Mouse (Mus musculus): Measurements from ENCODE around the gene Tmem136. TPM values are rescaled to one million over a fixed set of nuclear protein-coding genes. Genes with fewer than 3 reads are reported as not detected.

Tmem136 gene
- total and polyA plus RNA-seq, 3 experiments, result 0.17 to 3.8 (median 0.34) TPM

DNA sequence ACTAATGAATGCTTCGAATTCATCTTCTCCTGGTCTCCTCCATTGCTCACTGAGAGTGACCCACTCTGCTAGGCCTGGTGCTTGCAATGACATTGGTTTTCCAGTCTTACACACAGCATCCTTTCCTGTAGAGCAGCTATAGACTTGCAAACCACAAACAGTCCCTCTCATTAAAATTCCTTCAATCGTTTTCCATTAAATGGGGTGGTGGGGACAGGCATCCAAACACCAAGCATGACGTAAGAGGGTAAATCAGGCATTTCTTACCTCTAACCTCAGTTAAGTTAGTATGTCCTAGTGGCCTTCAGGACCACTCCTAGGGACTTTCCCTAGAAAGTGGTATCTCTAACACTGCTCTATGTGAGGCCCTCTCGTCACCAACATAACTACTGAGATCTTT is 51.1 kb downstream of the Tmem136 start:
- H3K36me3 ChIP-seq (replicated peaks in 1 of 2; ENCODE audit: control insufficient read depth in 1 of 2, insufficient read depth in 1 of 2, low read length in 1 of 2), result no peaks in the 10 kb centered on the region
- H3K4me2 ChIP-seq (ENCODE audit: insufficient read depth, low read depth, poor library complexity, severe bottlenecking), result no peak overlapping the region
- no peak for DNase-seq (ENCODE audit: extremely low read depth)
- H3K27me3 ChIP-seq (replicated peaks), result no peaks in the 10 kb centered on the region
- H3K4me3 ChIP-seq (replicated peaks in 1 of 3; ENCODE audit: low read depth in 2 of 3, low read length in 2 of 3, poor library complexity in 1 of 3), result no peak overlapping the region
- no peaks in the 10 kb centered on the region for H3K9me3 ChIP-seq (replicated peaks; ENCODE audit: low read length)
- peaks cover 2% of the 10 kb centered on the region for H3K79me2 ChIP-seq (replicated peaks; ENCODE audit: control insufficient read depth, extremely low read depth, insufficient read depth, poor library complexity, severe bottlenecking)
- in situ Hi-C loops (cut with MboI; ENCODE audit: low pct_ligation_motif_present, low pct_unique_long_range_greater_than_20kb, low sequenced_read_pairs) (no loop called here), dilution Hi-C loops (cut with MboI; ENCODE audit: extremely low pct_ligation_motif_present, extremely low pct_unique_long_range_greater_than_20kb, low sequenced_read_pairs) (no loop called here)
- H3K9ac ChIP-seq (ENCODE audit: insufficient read depth, low read depth), result no peak overlapping the region
- TF ChIP-seq UBTF (IDR thresholded peaks at IDR 0.05; ENCODE audit: low read depth, low read length), result no peak
- TF ChIP-seq ZC3H11A (IDR thresholded peaks at IDR 0.05; ENCODE audit: low read depth, low read length), result no peak
- TF ChIP-seq ETS1 (conservative IDR thresholded peaks at IDR 0.05; ENCODE audit: low read depth, low read length), result no peak
- no peak for TF ChIP-seq BHLHE40 (IDR thresholded peaks at IDR 0.05; ENCODE audit: low read depth, low read length)
- TF ChIP-seq POLR2AphosphoS2 (IDR thresholded peaks at IDR 0.05; ENCODE audit: low read depth, low read length), result no peak
- TF ChIP-seq ZKSCAN1 (IDR thresholded peaks at IDR 0.05; ENCODE audit: borderline replicate concordance, low read depth, low read length), result no peak
- no peak for TF ChIP-seq CHD1 (IDR thresholded peaks at IDR 0.05; ENCODE audit: low read depth, low read length)
- no peak overlapping the region for H3K27ac ChIP-seq (ENCODE audit: insufficient read depth, low read depth)
- peaks cover 3 to 11% of the 10 kb centered on the region in 2 experiments; a peak in 2 of 4 replicates for H3K4me1 ChIP-seq (ENCODE audit: control insufficient read depth in 1 of 2, insufficient read depth in 2 of 2)

DNA sequence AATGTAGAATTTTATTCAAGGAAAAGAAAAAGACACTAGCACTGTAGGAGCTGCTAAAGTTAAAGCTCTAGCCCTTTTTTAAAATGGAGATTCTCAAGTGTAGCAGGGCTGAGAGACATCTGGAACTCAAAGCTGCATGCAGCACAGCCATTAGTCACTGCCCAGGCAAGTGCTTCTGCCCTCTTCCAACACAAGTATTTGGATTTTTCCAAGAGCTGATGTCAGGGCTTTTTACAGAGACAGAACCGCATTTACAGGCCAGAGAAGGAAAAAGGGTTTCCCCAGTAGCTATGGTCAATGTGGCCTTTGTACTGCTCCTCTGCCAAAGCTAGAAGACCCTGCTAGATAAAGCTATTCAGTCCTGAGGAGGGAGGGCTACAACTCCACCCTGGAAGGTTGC is 54.8 kb downstream of the Tmem136 start:
- peaks cover 3 to 4% of the 10 kb centered on the region in 2 experiments; a peak in 2 of 4 replicates for H3K4me1 ChIP-seq (ENCODE audit: control insufficient read depth in 1 of 2, insufficient read depth in 2 of 2)
- H3K4me2 ChIP-seq (ENCODE audit: insufficient read depth, low read depth, poor library complexity, severe bottlenecking), result no peak overlapping the region
- no peaks in the 10 kb centered on the region for H3K36me3 ChIP-seq (replicated peaks in 1 of 2; ENCODE audit: control insufficient read depth in 1 of 2, insufficient read depth in 1 of 2, low read length in 1 of 2)
- TF ChIP-seq MEF2A (IDR thresholded peaks at IDR 0.05; ENCODE audit: borderline replicate concordance, low read depth, low read length), result no peak
- no peak for TF ChIP-seq GABPA (IDR thresholded peaks at IDR 0.05; ENCODE audit: insufficient replicate concordance, low read depth, low read length)
- TF ChIP-seq MAZ (IDR thresholded peaks at IDR 0.05; ENCODE audit: low read depth, low read length), result no peak
- in situ Hi-C loops (cut with MboI; ENCODE audit: low pct_ligation_motif_present, low pct_unique_long_range_greater_than_20kb, low sequenced_read_pairs), result no loop called here
- dilution Hi-C loops (cut with MboI; ENCODE audit: extremely low pct_ligation_motif_present, extremely low pct_unique_long_range_greater_than_20kb, low sequenced_read_pairs), result no loop called here
- no peaks in the 10 kb centered on the region for H3K27me3 ChIP-seq (replicated peaks)
- no peak overlapping the region for H3K27ac ChIP-seq (ENCODE audit: insufficient read depth, low read depth)
- no peaks in the 10 kb centered on the region for H3K9me3 ChIP-seq (replicated peaks; ENCODE audit: low read length)
- no peaks in the 10 kb centered on the region; the same call in 1 of the 2 replicates for H3K79me2 ChIP-seq (replicated peaks; ENCODE audit: control insufficient read depth, extremely low read depth, insufficient read depth, poor library complexity, severe bottlenecking)
- no peak overlapping the region for H3K4me3 ChIP-seq (replicated peaks in 1 of 3; ENCODE audit: low read depth in 2 of 3, low read length in 2 of 3, poor library complexity in 1 of 3)
- H3K9ac ChIP-seq (ENCODE audit: insufficient read depth, low read depth), result no peak overlapping the region
- DNase-seq (ENCODE audit: extremely low read depth), result no peak

Other genes starting within 250 kb of the Tmem136 start
- gene Grik4, start 172.1 kb downstream of the Tmem136 start, total RNA-seq (2012; rRNA removed), result not detected in 2 replicates
- gene Grik4, start 172.1 kb downstream of the Tmem136 start, total RNA-seq (2014; rRNA removed), result not detected in 2 replicates
- not detected in 2 replicates for gene Grik4, start 172.1 kb downstream of the Tmem136 start, polyA plus RNA-seq (2012; ENCODE audit: insufficient read length, low read depth)
- gene Arhgef12, start 9.3 kb downstream of the Tmem136 start, total RNA-seq (2012; rRNA removed), result 8.7 and 10.4 TPM in 2 replicates
- 4.7 and 4.9 TPM in 2 replicates for gene Arhgef12, start 9.3 kb downstream of the Tmem136 start, total RNA-seq (2014; rRNA removed)
- 7.8 and 9.4 TPM in 2 replicates for gene Arhgef12, start 9.3 kb downstream of the Tmem136 start, polyA plus RNA-seq (2012; ENCODE audit: insufficient read length, low read depth)
- gene Pou2f3, start 93.8 kb upstream of the Tmem136 start, total RNA-seq (2012; rRNA removed), result not detected in 2 replicates
- 0.08 and 0.21 TPM in 2 replicates for gene Pou2f3, start 93.8 kb upstream of the Tmem136 start, total RNA-seq (2014; rRNA removed)
- gene Pou2f3, start 93.8 kb upstream of the Tmem136 start, polyA plus RNA-seq (2012; ENCODE audit: insufficient read length, low read depth), result 0.41 and 0.49 TPM in 2 replicates
- not detected in 2 replicates for gene Oaf, start 123.3 kb upstream of the Tmem136 start, total RNA-seq (2012; rRNA removed)
- gene Oaf, start 123.3 kb upstream of the Tmem136 start, total RNA-seq (2014; rRNA removed), result not detected in 2 replicates
- not detected in 2 replicates for gene Oaf, start 123.3 kb upstream of the Tmem136 start, polyA plus RNA-seq (2012; ENCODE audit: insufficient read length, low read depth)
- 0.13 and 0.59 TPM in 2 replicates for gene Trim29, start 194.3 kb upstream of the Tmem136 start, total RNA-seq (2012; rRNA removed)
- 0.17 and 0.19 TPM in 2 replicates for gene Trim29, start 194.3 kb upstream of the Tmem136 start, total RNA-seq (2014; rRNA removed)
- gene Trim29, start 194.3 kb upstream of the Tmem136 start, polyA plus RNA-seq (2012; ENCODE audit: insufficient read length, low read depth), result 0.21 and 0.26 TPM in 2 replicates